Mouse (Mus musculus): Measurements from ENCODE around the gene Zfp661.

DNA sequence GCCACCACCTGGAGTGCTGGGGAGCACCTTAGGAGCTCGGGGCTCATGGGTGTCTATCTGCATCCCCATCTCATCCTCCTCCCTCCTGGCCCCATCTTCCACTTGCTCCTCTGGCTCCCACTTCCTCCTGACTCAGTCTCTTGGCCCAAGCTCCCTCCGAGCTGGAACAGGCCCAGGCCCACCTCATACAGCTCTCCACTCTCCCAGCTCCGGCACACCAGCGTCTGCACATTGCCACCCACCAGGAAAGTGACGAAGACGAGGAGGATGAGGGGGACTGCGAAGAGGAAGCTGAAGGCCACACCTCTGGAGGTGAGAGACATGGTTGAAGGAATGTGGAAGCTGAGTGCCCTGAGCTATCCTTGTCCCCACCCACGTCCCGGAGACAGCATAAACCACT, 51.5 kb downstream of the Zfp661 start:
- no peak for TF ChIP-seq CTCF (IDR thresholded peaks at IDR 0.05; ENCODE audit: insufficient read depth, low read length)
- TF ChIP-seq POLR2A (IDR thresholded peaks at IDR 0.05; ENCODE audit: borderline replicate concordance, extremely low read depth, low read depth, low read length), result no peak
